Mouse (Mus musculus): ENCODE measurements around the gene Pltp. TPM values are rescaled to one million over a fixed set of nuclear protein-coding genes. Genes with fewer than 3 reads are reported as not detected.

Gene Pltp
- total RNA-seq, 2 experiments from 2014 or later, result 22.5 to 55.9 TPM

Other genes starting within 250 kb of the Pltp start
- not detected for gene Wfdc6b, start 244.2 kb downstream of the Pltp start, total RNA-seq (2021)
- gene Wfdc8, start 244.1 kb downstream of the Pltp start, total RNA-seq (2021), result not detected
- gene Wfdc16, start 218.9 kb downstream of the Pltp start, total RNA-seq (2021), result not detected
- gene Wfdc10, start 201.7 kb downstream of the Pltp start, total RNA-seq (2021), result not detected
- not detected for gene Wfdc9, start 201.1 kb downstream of the Pltp start, total RNA-seq (2021)
- not detected for gene Wfdc11, start 183.6 kb downstream of the Pltp start, total RNA-seq (2021)
- not detected for gene Wfdc13, start 172.6 kb downstream of the Pltp start, total RNA-seq (2021)
- gene Spint4, start 159.2 kb downstream of the Pltp start, total RNA-seq (2021), result not detected
- gene Spint5, start 142.4 kb downstream of the Pltp start, total RNA-seq (2021), result not detected
- gene Wfdc3, start 111.8 kb downstream of the Pltp start, total RNA-seq (2021), result under 1 TPM; 0.20 to 0.45 TPM
- gene Dnttip1, start 111.7 kb downstream of the Pltp start, total RNA-seq (2021), result 10 to 100 TPM; 34.0 to 35.2 TPM
- gene Ube2c, start 87.8 kb downstream of the Pltp start, total RNA-seq (2021), result 1 to 10 TPM; 1.4 to 4.0 TPM
- gene Tnnc2, start 77.7 kb downstream of the Pltp start, total RNA-seq (2021), result 10 to 100 TPM in 1 of 2 experiments, not detected in 1; 11.3 TPM
- 10 to 100 TPM; 25.0 to 28.4 TPM for gene Snx21, start 71.9 kb downstream of the Pltp start, total RNA-seq (2021)
- 10 to 100 TPM; 32.6 to 36.6 TPM for gene Acot8, start 52.8 kb downstream of the Pltp start, total RNA-seq (2021)
- gene Zswim3, start 52.6 kb downstream of the Pltp start, total RNA-seq (2021), result 1 to 10 TPM; 4.2 to 5.3 TPM
- 10 to 100 TPM; 11.0 to 11.4 TPM for gene Zswim1, start 35.0 kb downstream of the Pltp start, total RNA-seq (2021)
- gene Spata25, start 29.2 kb downstream of the Pltp start, total RNA-seq (2021), result not detected
- 100 to 1,000 TPM; 103 to 106 TPM for gene Ctsa, start 24.8 kb downstream of the Pltp start, total RNA-seq (2021)
- 1 to 10 TPM; 1.4 to 1.7 TPM for gene Neurl2, start 24.3 kb downstream of the Pltp start, total RNA-seq (2021)
- gene Pcif1, start 21.6 kb upstream of the Pltp start, total RNA-seq (2021), result 10 to 100 TPM; 35.1 to 48.6 TPM
- gene Zfp335, start 54.0 kb upstream of the Pltp start, total RNA-seq (2021), result 10 to 100 TPM; 20.9 to 22.4 TPM
- 1 to 10 TPM in 1 of 2 experiments, under 1 TPM in 1; 0.89 to 2.7 TPM for gene Mmp9, start 83.1 kb upstream of the Pltp start, total RNA-seq (2021)
- gene Slc12a5, start 103.1 kb upstream of the Pltp start, total RNA-seq (2021), result 1 to 10 TPM; 5.2 to 9.0 TPM
- gene Ncoa5, start 177.2 kb upstream of the Pltp start, total RNA-seq (2021), result 10 to 100 TPM; 35.7 to 41.6 TPM
- 1 to 10 TPM; 1.9 to 2.2 TPM for gene Cd40, start 197.9 kb upstream of the Pltp start, total RNA-seq (2021)
- gene 1700025C18Rik, start 233.0 kb upstream of the Pltp start, total RNA-seq (2021), result not detected